In genomic region chr19:46934025-46934424, GRCm38 (mm10) we compare ENCODE assay signal across 14 mouse cellular contexts.
DNase-seq lines count a peak whose midpoint lies in the region; ATAC-seq and TF ChIP-seq lines count a peak whose summit lies in the region.
"Had no signal": no experiment of that assay in that cellular context is flagged by ENCODE, and none has a peak within 500 bp of the region (broad histone marks: within the 10 kb centered on the region; RNA-seq: fewer than 3 reads in every experiment).

No protein-coding gene starts in this region.

- no peak overlapping the region for H3K27ac ChIP-seq in midbrain, postnatal 0 days (ENCODE audit: low read depth, low read length)
- H3K27ac ChIP-seq in midbrain, embryonic 11.5 days (ENCODE audit: low read depth, low read length) = no peak overlapping the region
- H3K27ac ChIP-seq: embryonic facial prominence, embryonic 12.5 days; forebrain, embryonic 13.5 days; liver, embryonic 14.5 days; midbrain, embryonic 12.5 days had no signal

- TF ChIP-seq CTCF in midbrain, postnatal 0 days (IDR thresholded peaks at IDR 0.05) = no peak

- intact Hi-C loops in heart, postnatal 36 days (cut with DNase I) = no loop called here
- intact Hi-C loops in heart, postnatal 10 days (cut with DNase I) = no loop called here

- H3K4me2 ChIP-seq in midbrain, postnatal 0 days (ENCODE audit: low read depth, low read length, poor library complexity, severe bottlenecking) = no peak overlapping the region
- no peak overlapping the region for H3K4me2 ChIP-seq in midbrain, embryonic 11.5 days
- H3K4me2 ChIP-seq: embryonic facial prominence, embryonic 12.5 days; forebrain, embryonic 13.5 days; midbrain, embryonic 12.5 days had no signal

- H3K36me3 ChIP-seq in midbrain, postnatal 0 days (ENCODE audit: insufficient read depth, low read length) = no peaks in the 10 kb centered on the region
- no peaks in the 10 kb centered on the region for H3K36me3 ChIP-seq in midbrain, embryonic 11.5 days (ENCODE audit: control insufficient read depth, insufficient read depth, low read length)
- H3K36me3 ChIP-seq: embryonic facial prominence, embryonic 12.5 days; midbrain, embryonic 12.5 days had no signal

- H3K4me3 ChIP-seq in midbrain, postnatal 0 days (ENCODE audit: low read depth, low read length) = no peak overlapping the region
- no peak overlapping the region for H3K4me3 ChIP-seq in midbrain, embryonic 11.5 days (ENCODE audit: low read depth, low read length)
- H3K4me3 ChIP-seq: embryonic facial prominence, embryonic 12.5 days; forebrain, embryonic 13.5 days; midbrain, embryonic 12.5 days had no signal

- DNase-seq in heart, adult 8-10 months (ENCODE audit: low spot score) = peak; percentile 69
- DNase-seq in heart, postnatal 36 days = no peak
- peak; percentile 7 for DNase-seq in midbrain, postnatal 0 days (ENCODE audit: low spot score)
- no peak for DNase-seq in midbrain, embryonic 11.5 days (ENCODE audit: low spot score, missing footprints)
- DNase-seq in heart, postnatal 10 days = peak; percentile 51 to 60
- DNase-seq in skeletal muscle tissue, adult 2 months (ENCODE audit: low read depth, low spot score) = peak; percentile 63
- no peak for DNase-seq in kidney, adult 8-10 months
- DNase-seq in thymus, adult 18-20 months = no peak
- DNase-seq: cerebellum, postnatal 14 days; kidney, postnatal 4 days had no signal

- H3K9me3 ChIP-seq in midbrain, postnatal 0 days (ENCODE audit: low read length) = no peaks in the 10 kb centered on the region
- H3K9me3 ChIP-seq in midbrain, embryonic 11.5 days (ENCODE audit: control insufficient read depth, low read length) = no peaks in the 10 kb centered on the region
- H3K9me3 ChIP-seq: embryonic facial prominence, embryonic 12.5 days; forebrain, embryonic 13.5 days; midbrain, embryonic 12.5 days had no signal

- 84% methylated on average over 4 of the region's 4 CpGs for WGBS in midbrain, postnatal 0 days
- 95% methylated on average over 4 of the region's 4 CpGs for WGBS in midbrain, embryonic 11.5 days

- no peaks in the 10 kb centered on the region for H3K27me3 ChIP-seq in midbrain, postnatal 0 days (ENCODE audit: insufficient read depth, low read length)
- no peaks in the 10 kb centered on the region for H3K27me3 ChIP-seq in midbrain, embryonic 11.5 days (ENCODE audit: control insufficient read depth, insufficient read depth, low read length)
- H3K27me3 ChIP-seq: embryonic facial prominence, embryonic 12.5 days; forebrain, embryonic 13.5 days; midbrain, embryonic 12.5 days had no signal

- H3K9ac ChIP-seq in midbrain, postnatal 0 days (replicated peaks; ENCODE audit: low read length, poor library complexity, severe bottlenecking) = no peak overlapping the region
- no peak overlapping the region for H3K9ac ChIP-seq in midbrain, embryonic 11.5 days (ENCODE audit: low read length)
- H3K9ac ChIP-seq: embryonic facial prominence, embryonic 12.5 days; forebrain, embryonic 13.5 days; liver, embryonic 14.5 days; midbrain, embryonic 12.5 days had no signal

- no peaks in the 10 kb centered on the region for H3K4me1 ChIP-seq in midbrain, postnatal 0 days (ENCODE audit: insufficient read depth, low read length)
- H3K4me1 ChIP-seq in midbrain, embryonic 11.5 days (ENCODE audit: control insufficient read depth, insufficient read depth, low read length) = no peaks in the 10 kb centered on the region

- no peak for ATAC-seq in midbrain, postnatal 0 days (ENCODE audit: low FRiP score)
- ATAC-seq in midbrain, embryonic 11.5 days (ENCODE audit: low FRiP score) = no peak
- ATAC-seq: forebrain, embryonic 13.5 days had no signal

Comparison
In these comparisons a context has a peak if more than half of its experiments do, and no peak if none do; other contexts are left out.
1. DNase-seq: peak in heart, adult 8-10 months (single experiment), midbrain, postnatal 0 days (single experiment), heart, postnatal 10 days (2 of 2) and skeletal muscle tissue, adult 2 months (single experiment); none in heart, postnatal 36 days (0 of 2), midbrain, embryonic 11.5 days (single experiment), kidney, adult 8-10 months (0 of 2) and thymus, adult 18-20 months (0 of 2).